Mouse (Mus musculus): Measurements from ENCODE around the gene Cd101. TPM values are rescaled to one million over a fixed set of nuclear protein-coding genes. Genes with fewer than 3 reads are reported as not detected.

Cd101 gene
- polyA plus RNA-seq, 1 experiment from 2014 or later, result 0.09 TPM

DNA sequence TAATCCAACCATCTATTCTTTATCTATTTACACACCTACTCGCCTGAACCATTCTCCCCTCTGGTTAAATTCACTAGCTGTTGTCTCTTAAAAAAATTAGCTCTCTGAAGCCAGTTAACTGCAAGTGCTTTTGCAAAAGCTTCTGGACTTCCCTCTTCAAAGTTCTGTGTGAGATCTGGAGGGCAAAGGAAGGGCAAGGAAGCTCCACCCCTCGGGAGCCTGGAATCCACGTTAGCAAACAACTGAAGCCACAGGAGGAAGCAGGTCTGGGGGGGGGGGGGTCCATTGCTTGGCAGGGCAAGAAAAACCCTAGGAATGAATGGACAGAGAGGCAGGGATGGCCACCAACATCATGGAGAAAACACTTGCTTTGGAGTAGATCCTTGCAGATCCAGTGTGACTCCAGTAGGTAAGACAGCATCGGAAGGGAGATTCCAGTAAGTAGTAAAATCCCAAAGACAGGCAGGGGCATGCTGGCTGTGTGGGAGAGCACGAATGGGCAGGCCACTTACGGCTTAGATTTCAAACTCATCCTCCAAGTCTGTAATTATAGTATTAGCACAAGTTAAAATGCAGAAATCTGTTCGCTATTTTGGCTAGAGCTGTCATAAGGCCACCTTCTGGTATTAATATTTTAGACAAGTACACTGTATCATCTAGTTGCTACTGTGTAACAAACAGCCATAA is 2.2 kb upstream of the Cd101 start:
- no peak overlapping the region for H3K4me2 ChIP-seq (ENCODE audit: low read depth, low read length)
- H3K27me3 ChIP-seq (ENCODE audit: control insufficient read depth, insufficient read depth, low read depth, low read length), result no peaks in the 10 kb centered on the region
- no peak overlapping the region for H3K9ac ChIP-seq (ENCODE audit: low read depth, low read length)
- H3K27ac ChIP-seq (ENCODE audit: low read length), result no peak overlapping the region
- 37% methylated on average over 7 of the region's 7 CpGs for WGBS (ENCODE audit: insufficient replicate concordance)
- H3K36me3 ChIP-seq (ENCODE audit: control insufficient read depth, insufficient read depth), result no peaks in the 10 kb centered on the region
- H3K9me3 ChIP-seq (replicated peaks; ENCODE audit: control insufficient read depth, low read length), result no peaks in the 10 kb centered on the region
- H3K4me3 ChIP-seq (ENCODE audit: low read depth, low read length), result no peak overlapping the region
- no peak for ATAC-seq (ENCODE audit: low read depth)
- no peaks in the 10 kb centered on the region for H3K4me1 ChIP-seq (ENCODE audit: control insufficient read depth, low read depth, low read length)

DNA sequence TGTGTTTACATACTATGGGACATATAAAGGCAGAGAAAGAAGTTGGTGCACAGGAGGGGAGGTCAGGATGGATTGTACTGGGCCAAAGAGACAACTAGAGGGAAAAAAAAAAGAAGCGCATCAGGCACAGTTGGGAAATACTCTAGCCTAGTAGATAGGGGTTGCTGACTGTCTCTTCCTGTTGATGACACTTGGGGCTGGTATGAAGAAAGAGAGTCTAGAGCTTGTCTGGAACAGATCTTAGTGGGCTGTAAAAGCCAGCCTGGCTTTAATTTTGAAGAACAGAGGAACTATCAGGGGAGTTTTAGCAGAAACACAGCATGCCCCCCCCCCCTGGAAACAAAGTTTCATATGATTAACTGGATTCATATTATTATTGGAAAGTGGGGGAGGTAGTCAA is 1.3 kb upstream of the Cd101 start:
- no peaks in the 10 kb centered on the region for H3K27me3 ChIP-seq (ENCODE audit: control insufficient read depth, insufficient read depth, low read depth, low read length)
- WGBS (ENCODE audit: insufficient replicate concordance), result 64% methylated on average over 1 of the region's 1 CpGs
- H3K4me1 ChIP-seq (ENCODE audit: control insufficient read depth, low read depth, low read length), result no peaks in the 10 kb centered on the region
- no peak overlapping the region; the same call in 1 of the 2 replicates for H3K27ac ChIP-seq (ENCODE audit: low read length)
- H3K4me3 ChIP-seq (ENCODE audit: low read depth, low read length), result no peak overlapping the region
- H3K9me3 ChIP-seq (replicated peaks; ENCODE audit: control insufficient read depth, low read length), result no peaks in the 10 kb centered on the region
- H3K4me2 ChIP-seq (ENCODE audit: low read depth, low read length), result no peak overlapping the region
- H3K36me3 ChIP-seq (ENCODE audit: control insufficient read depth, insufficient read depth), result no peaks in the 10 kb centered on the region
- ATAC-seq (ENCODE audit: low read depth), result no peak
- H3K9ac ChIP-seq (ENCODE audit: low read depth, low read length), result no peak overlapping the region

DNA sequence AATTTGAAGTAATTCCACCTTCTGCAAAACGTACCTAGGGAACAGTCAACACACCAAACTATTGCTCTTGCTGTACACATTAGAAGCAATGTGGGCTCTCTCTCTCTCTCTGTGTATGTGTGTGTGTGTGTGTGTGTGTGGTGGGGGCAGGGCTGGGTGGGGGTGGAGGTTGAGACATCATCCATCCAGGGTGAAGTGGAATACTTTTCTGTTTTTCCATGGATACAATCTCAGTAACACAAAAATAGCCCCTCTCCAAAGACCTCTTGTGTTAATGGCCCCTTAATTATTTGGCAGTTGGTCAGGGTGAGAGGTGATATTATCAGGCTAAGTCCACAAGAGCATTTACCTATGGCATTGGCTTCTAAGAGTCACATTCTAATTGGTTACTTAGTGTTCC is 2.6 kb downstream of the Cd101 start:
- Histone ChIP-seq H3K4me1 (ENCODE audit: control insufficient read depth, low read depth, low read length) (no peaks in the 10 kb centered on the region), H3K4me3 (ENCODE audit: low read depth, low read length) (no peak overlapping the region), H3K4me2 (ENCODE audit: low read depth, low read length) (no peak overlapping the region), H3K27me3 (ENCODE audit: control insufficient read depth, insufficient read depth, low read depth, low read length) (no peaks in the 10 kb centered on the region), H3K27ac (ENCODE audit: low read length) (no peak overlapping the region), H3K36me3 (ENCODE audit: control insufficient read depth, insufficient read depth) (no peaks in the 10 kb centered on the region), H3K9ac (ENCODE audit: low read depth, low read length) (no peak overlapping the region), H3K9me3 (replicated peaks; ENCODE audit: control insufficient read depth, low read length) (no peaks in the 10 kb centered on the region)
- WGBS (ENCODE audit: insufficient replicate concordance), result 41% methylated on average over 1 of the region's 1 CpGs
- no peak for ATAC-seq (ENCODE audit: low read depth)

DNA sequence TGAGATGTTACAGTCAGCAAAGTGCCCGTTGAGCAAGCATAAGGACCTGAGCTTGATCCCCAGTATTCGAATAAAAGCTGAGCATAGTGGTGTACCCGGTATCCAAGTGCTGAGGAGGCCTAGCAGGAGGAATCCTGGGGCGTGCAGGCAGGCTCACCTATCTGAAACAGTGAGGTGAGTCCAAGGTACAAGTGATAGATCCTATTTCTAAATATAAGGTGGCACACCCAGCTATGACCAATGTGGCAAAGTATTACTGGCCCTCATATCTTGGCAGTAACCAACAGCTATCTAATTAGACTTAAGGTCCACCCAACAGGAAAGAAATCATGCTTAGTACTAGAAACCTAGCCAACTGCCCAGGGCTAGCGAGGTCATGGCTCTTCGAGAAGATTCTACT is 6.4 kb downstream of the Cd101 start:
- no peak for ATAC-seq (ENCODE audit: low read depth)
- WGBS (ENCODE audit: insufficient replicate concordance), result 70% methylated on average over 6 of the region's 6 CpGs
- H3K9ac ChIP-seq (ENCODE audit: low read depth, low read length), result no peak overlapping the region

DNA sequence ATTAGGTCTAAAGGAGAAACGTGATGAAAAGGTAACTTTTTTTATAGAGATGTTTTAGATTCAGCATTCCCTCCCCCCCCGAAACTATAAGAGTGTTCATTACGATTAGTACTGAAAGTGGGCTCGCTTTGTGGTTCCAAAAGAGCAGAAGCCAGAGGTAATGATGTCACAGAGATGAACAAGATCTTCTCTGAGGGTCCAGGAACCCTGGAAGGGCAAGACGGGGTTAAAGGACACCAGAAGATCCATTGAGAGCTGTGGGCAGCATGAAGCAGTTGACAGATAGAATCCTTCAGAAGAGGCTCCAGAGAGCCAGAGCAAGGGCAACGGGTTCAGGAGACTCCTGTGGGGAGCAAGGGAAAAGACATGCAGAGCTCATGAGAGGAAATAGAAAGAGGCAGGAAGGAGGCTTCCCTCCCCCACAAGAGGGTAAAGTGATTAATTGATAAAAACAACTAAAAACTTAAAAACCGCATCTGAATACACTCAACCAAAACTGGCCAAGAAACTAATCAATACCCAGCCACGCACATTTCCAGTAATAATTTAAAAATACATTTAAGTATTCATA is 7.8 kb downstream of the Cd101 start:
- H3K4me3 ChIP-seq (ENCODE audit: low read depth, low read length), result no peak overlapping the region
- 45% methylated on average over 8 of the region's 8 CpGs for whole genome bisulfite sequencing (ENCODE audit: insufficient replicate concordance)
- no peaks in the 10 kb centered on the region for H3K9me3 ChIP-seq (replicated peaks; ENCODE audit: control insufficient read depth, low read length)
- H3K27me3 ChIP-seq (ENCODE audit: control insufficient read depth, insufficient read depth, low read depth, low read length), result no peaks in the 10 kb centered on the region
- no peaks in the 10 kb centered on the region for H3K36me3 ChIP-seq (ENCODE audit: control insufficient read depth, insufficient read depth)
- H3K9ac ChIP-seq (ENCODE audit: low read depth, low read length), result no peak overlapping the region
- no peak overlapping the region for H3K27ac ChIP-seq (ENCODE audit: low read length)
- no peak overlapping the region for H3K4me2 ChIP-seq (ENCODE audit: low read depth, low read length)
- H3K4me1 ChIP-seq (ENCODE audit: control insufficient read depth, low read depth, low read length), result no peaks in the 10 kb centered on the region
- no peak for ATAC-seq (ENCODE audit: low read depth)

More for the DNA sequence above, 6.4 kb downstream of the Cd101 start:
- H3K4me2 ChIP-seq (ENCODE audit: low read depth, low read length), result no peak overlapping the region
- no peak overlapping the region for H3K4me3 ChIP-seq (ENCODE audit: low read depth, low read length)
- H3K4me1 ChIP-seq (ENCODE audit: control insufficient read depth, low read depth, low read length), result no peaks in the 10 kb centered on the region
- no peaks in the 10 kb centered on the region for H3K36me3 ChIP-seq (ENCODE audit: control insufficient read depth, insufficient read depth)
- H3K9me3 ChIP-seq (replicated peaks; ENCODE audit: control insufficient read depth, low read length), result no peaks in the 10 kb centered on the region
- H3K27ac ChIP-seq (ENCODE audit: low read length), result no peak overlapping the region
- H3K27me3 ChIP-seq (ENCODE audit: control insufficient read depth, insufficient read depth, low read depth, low read length), result no peaks in the 10 kb centered on the region

DNA sequence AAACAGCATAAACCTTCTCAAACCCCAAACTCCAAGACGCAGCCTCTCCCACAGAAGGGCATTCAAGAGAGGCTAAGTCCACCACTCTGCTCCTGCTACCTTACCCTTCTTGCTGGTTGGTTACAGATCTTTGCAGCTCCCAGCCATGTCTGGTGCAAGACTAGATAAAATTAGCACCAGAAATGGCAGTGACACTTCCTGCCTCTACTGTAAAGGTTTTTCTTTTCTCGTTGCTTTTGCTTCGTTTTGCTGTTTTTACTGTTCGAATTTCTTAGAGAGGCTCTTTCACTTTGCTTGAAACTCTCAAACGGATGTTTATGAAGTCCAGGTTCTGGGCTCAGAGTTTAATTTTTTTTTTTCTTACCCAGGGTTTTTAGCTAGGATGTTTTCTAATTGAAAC is 8.3 kb downstream of the Cd101 start:
- no peak overlapping the region for H3K4me2 ChIP-seq (ENCODE audit: low read depth, low read length)
- 43% methylated on average over 5 of the region's 5 CpGs for WGBS (ENCODE audit: insufficient replicate concordance)
- ATAC-seq (ENCODE audit: low read depth), result no peak
- H3K27me3 ChIP-seq (ENCODE audit: control insufficient read depth, insufficient read depth, low read depth, low read length), result no peaks in the 10 kb centered on the region
- H3K4me3 ChIP-seq (ENCODE audit: low read depth, low read length), result no peak overlapping the region
- H3K9ac ChIP-seq (ENCODE audit: low read depth, low read length), result no peak overlapping the region
- H3K27ac ChIP-seq (ENCODE audit: low read length), result no peak overlapping the region
- no peaks in the 10 kb centered on the region for H3K36me3 ChIP-seq (ENCODE audit: control insufficient read depth, insufficient read depth)
- no peaks in the 10 kb centered on the region for H3K4me1 ChIP-seq (ENCODE audit: control insufficient read depth, low read depth, low read length)
- H3K9me3 ChIP-seq (replicated peaks; ENCODE audit: control insufficient read depth, low read length), result no peaks in the 10 kb centered on the region

DNA sequence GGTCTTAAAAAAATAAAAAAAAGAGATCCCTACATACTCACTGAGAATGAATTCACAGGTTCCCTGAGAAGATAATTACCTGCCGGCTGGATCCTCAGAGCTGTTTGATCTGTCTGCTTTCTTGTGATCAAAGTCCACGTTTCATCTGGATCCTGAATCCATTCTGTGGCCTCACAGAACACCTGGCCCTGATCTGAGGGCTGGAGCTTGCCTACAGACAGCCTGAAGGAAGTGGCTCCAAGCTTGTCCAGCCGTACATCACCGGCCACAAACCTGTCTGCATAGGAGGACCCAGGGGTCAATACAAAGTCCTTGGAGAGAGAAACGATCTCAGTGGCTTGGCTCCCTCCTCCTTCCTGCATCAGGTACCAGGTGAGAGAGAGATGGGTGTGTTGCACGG is 10.9 kb downstream of the Cd101 start:
- Histone ChIP-seq H3K27me3 (ENCODE audit: control insufficient read depth, insufficient read depth, low read depth, low read length) (no peaks in the 10 kb centered on the region), H3K9me3 (replicated peaks; ENCODE audit: control insufficient read depth, low read length) (no peaks in the 10 kb centered on the region), H3K4me1 (ENCODE audit: control insufficient read depth, low read depth, low read length) (no peaks in the 10 kb centered on the region), H3K4me3 (ENCODE audit: low read depth, low read length) (no peak overlapping the region), H3K9ac (ENCODE audit: low read depth, low read length) (no peak overlapping the region), H3K36me3 (ENCODE audit: control insufficient read depth, insufficient read depth) (no peaks in the 10 kb centered on the region), H3K27ac (ENCODE audit: low read length) (no peak overlapping the region), H3K4me2 (ENCODE audit: low read depth, low read length) (no peak overlapping the region)
- ATAC-seq (ENCODE audit: low read depth), result no peak
- WGBS (ENCODE audit: insufficient replicate concordance), result 59% methylated on average over 6 of the region's 6 CpGs

DNA sequence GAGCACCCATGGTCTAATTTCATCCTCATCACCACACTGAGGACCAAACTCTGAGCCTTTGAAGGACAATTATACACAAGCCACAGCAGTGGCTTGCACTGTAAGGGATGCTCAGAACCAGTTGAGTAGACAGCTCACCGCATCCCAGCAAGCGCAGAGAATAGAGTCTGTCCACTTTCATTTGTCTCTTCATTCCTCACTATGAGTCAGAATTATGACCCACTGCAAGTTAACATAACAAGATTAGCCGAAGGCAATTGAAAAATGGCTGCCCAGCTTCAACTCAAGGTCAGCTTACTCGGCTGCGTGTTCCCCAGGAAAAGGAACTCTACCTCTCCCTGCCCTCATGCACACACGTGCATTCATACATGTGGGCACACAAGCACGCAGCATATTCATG is 13.3 kb downstream of the Cd101 start:
- Histone ChIP-seq H3K4me1 (ENCODE audit: control insufficient read depth, low read depth, low read length) (no peaks in the 10 kb centered on the region), H3K4me3 (ENCODE audit: low read depth, low read length) (no peak overlapping the region), H3K9me3 (replicated peaks; ENCODE audit: control insufficient read depth, low read length) (no peaks in the 10 kb centered on the region), H3K27me3 (ENCODE audit: control insufficient read depth, insufficient read depth, low read depth, low read length) (no peaks in the 10 kb centered on the region), H3K36me3 (ENCODE audit: control insufficient read depth, insufficient read depth) (no peaks in the 10 kb centered on the region), H3K4me2 (ENCODE audit: low read depth, low read length) (no peak overlapping the region), H3K9ac (ENCODE audit: low read depth, low read length) (no peak overlapping the region), H3K27ac (ENCODE audit: low read length) (no peak overlapping the region)
- ATAC-seq (ENCODE audit: low read depth), result no peak
- 63% methylated on average over 7 of the region's 7 CpGs for WGBS (ENCODE audit: insufficient replicate concordance)

DNA sequence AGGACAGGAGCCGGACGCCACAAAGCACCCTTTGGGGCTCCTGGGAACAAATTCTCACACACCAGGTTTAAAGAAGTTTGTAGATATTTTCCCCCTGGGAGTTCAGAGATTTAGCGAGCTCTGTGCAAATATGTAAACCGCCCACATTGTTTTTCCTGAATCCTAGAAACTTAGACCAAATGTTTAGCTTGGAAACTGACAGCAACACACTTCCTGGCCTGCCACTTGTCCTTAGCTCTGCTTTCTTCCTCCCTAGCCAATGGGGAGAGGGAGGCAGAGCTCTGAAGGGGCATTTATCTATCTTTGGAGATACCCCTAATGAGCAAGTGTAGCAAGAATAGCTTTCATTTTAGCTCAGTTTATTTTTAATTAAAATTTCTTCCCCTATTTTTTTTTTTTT is 14.1 kb downstream of the Cd101 start:
- no peaks in the 10 kb centered on the region for H3K4me1 ChIP-seq (ENCODE audit: control insufficient read depth, low read depth, low read length)
- no peaks in the 10 kb centered on the region for H3K36me3 ChIP-seq (ENCODE audit: control insufficient read depth, insufficient read depth)
- ATAC-seq (ENCODE audit: low read depth), result no peak
- 59% methylated on average over 4 of the region's 4 CpGs for WGBS (ENCODE audit: insufficient replicate concordance)
- no peak overlapping the region for H3K4me3 ChIP-seq (ENCODE audit: low read depth, low read length)
- H3K27me3 ChIP-seq (ENCODE audit: control insufficient read depth, insufficient read depth, low read depth, low read length), result no peaks in the 10 kb centered on the region
- H3K27ac ChIP-seq (ENCODE audit: low read length), result no peak overlapping the region
- no peaks in the 10 kb centered on the region for H3K9me3 ChIP-seq (replicated peaks; ENCODE audit: control insufficient read depth, low read length)
- no peak overlapping the region for H3K9ac ChIP-seq (ENCODE audit: low read depth, low read length)
- H3K4me2 ChIP-seq (ENCODE audit: low read depth, low read length), result no peak overlapping the region

Measured in liver, embryonic 16.5 days (tissue).